Mouse (Mus musculus): ENCODE results near the gene Gtf2ird1.

The Gtf2ird1 gene

DNA sequence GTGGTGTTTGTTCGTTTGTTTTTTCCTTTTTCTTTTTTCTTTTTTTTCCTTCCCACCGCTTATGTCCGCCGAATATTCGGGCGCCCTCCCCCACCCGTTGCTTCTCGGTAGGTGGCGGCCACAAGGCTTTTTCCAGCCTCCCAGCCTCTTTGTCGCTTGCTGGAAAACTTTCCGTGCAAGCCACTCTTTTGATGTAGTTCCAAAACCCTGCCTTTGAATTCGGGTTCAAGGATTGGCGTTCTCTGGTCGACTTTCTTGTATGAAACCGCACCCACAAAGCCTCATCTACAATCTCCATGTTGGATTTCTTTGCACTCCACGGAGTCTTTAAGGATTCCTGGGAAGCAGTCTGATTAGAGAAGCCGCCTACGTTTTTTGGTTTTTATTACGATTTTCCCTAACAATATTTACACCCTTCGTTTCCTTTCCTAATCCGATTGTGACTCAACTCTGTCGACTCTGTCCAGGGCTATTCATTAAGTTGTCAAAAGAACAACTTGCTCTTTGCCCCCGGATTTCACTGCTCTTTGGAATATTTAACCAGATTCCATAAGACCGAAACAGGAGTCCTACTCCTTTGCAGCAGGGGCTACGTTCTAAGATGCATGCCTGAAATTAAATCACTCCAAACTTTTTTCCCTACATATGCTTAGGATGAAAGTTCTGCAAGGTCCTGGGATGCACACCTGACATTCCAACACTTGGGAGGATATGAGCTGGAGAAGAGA is 140.7 kb downstream of the Gtf2ird1 start:
- in situ Hi-C loops (cut with MboI, MseI): no loop called here

DNA sequence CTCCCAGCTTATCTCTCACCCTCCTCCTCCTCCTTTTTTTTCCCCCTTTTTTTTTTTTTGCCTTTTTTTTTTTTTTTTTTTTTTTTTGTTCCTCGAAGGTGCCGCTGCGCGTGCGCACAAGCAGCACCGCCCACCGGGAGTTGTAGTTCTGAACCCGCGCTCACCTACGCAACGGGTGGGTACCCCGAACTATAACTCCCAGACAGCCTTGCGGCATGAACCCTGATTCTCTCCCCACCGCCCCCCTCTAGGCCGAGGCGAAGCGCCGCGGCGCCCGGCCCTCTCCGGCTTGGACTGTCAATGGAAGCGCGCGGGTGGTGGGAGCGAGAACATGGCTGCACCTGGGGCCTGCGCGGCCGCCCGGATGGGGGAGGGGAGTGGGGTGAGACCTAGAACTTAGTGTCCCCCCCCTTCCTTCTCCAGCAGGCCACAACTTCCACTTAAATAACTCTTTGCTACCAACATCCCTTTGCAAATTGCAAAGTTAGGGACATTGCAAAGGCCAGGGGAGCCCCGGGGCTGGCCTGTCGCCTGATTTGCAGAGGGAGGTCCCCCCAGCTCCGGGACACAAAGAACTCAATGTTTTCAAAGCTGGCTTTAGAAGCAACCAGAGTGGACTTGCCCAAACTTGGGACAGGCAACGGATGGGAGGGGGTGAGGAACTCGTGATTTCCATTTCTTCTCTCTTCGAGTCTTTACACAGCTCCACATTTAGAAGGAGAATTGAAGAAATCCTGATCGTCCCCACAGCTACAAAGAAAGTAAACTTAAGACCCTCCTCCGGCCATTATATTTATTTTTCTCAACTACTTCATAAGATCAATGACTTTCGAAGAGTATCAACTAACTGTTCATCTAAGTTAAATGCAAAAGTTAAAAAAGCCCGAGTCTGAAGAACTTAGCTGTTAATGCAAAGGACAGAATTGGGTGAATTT is 141.6 kb downstream of the Gtf2ird1 start, which contains the start of gene Gtf2i:
Gene Gtf2i (minus strand): TSS at position 73 of the 935 bp plus-strand sequence.
- in situ Hi-C loops (cut with MboI, MseI): no loop called here

DNA sequence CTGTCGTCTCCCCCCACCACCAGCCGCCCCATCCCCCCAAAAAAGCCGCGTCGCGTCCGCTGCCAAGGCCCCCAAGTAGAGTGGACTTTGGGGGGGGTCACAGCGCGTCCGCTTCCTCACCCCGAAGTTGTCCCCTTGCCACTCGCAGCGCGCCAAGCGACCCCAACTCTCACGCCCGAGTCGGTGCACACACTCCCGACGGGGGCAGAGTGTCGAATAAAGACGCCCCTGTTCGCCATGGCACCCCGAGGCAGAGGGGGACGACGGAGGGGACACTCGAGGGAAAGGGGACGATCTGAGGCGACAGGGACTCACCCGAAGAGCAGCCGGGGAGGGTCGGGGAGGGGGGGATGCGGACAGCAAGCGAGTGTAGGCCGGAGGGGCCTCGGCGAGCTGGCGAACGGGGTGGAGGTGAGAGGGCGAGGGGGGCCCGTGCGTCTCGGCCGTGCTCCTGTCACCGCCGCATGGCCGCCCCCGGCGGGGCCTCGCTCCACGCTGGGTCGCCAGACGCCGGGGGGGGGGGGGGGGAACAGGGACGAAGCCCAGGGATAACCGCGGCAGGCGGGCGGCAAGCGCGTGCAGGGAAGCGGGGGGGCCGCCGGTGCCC is 142.3 kb downstream of the Gtf2ird1 start:
- in situ Hi-C loops (cut with MboI, MseI): no loop called here

DNA sequence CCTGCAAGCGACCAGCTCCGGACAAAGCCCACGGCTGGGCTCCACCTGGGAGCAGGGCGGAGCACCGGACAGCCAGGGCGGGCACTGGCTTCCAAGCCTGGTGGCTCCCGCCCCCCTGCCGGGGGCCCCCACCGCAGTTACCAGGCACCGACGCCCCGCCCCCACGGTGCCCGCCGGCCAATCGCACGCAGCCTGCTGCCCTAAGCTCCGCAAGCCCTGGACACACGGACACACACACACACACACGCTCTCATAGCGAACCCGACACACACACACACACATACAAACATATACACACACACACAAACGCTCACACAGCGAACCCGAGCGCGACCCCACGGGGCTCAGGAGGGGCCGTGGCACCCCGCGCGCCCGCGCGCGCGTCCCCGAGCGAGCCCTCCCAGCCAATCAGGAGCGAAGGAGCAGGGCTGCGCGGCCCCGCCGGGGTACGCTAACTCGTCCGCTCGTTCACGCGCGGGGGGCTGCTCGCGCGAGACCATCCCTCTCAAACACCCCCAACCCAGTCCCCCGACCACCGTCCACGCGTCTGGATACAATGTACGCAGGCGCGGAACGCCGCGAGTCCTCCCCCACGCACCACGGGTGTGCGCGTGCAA is 143.0 kb downstream of the Gtf2ird1 start:
- in situ Hi-C loops (cut with MboI, MseI): no loop called here

DNA sequence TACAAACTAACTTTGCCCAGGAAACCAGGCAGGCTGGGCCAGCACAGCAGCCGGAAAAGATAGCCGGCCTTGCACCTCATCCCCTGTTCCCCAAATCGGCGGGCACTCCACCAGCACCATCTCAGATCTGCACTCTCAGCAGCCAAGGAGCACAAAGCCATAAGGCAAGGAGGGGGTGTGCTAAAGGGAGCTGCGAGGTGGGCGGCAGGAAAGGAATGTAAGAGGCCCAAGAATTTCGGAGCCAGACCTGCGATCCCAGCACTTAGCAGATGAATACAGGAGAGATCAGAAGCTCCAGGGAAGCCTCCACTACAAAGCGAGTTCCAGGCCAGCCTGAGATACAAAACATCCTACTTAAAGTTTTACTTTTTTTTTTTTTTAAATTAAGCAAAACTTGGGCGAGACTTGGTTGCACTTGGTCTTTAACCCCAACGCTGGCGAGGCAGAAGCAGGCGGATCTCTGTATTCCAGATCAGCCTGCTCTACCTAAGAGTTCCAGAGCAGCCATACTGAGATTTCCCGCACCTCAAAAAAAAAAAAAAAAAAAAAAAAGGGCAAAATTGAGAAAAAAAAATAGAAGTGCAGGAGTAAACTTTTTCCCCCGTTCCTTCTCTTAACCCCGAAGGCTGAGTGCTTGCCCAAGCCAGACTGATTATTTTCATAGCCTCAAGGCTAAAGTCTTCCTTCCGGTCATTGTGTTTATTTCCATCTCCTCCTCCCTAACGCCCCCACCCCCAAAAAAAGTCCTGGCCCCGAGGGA is 143.6 kb downstream of the Gtf2ird1 start:
- in situ Hi-C loops (cut with MboI, MseI): no loop called here

GRCm38 (mm10) chr5:134311894-134312411 is 144.6 kb downstream of the Gtf2ird1 start:
- in situ Hi-C loops (cut with MboI, MseI): no loop called here

GRCm38 (mm10) chr5:134310201-134310600 is 146.3 kb downstream of the Gtf2ird1 start:
- in situ Hi-C loops (cut with MboI, MseI): no loop called here

DNA sequence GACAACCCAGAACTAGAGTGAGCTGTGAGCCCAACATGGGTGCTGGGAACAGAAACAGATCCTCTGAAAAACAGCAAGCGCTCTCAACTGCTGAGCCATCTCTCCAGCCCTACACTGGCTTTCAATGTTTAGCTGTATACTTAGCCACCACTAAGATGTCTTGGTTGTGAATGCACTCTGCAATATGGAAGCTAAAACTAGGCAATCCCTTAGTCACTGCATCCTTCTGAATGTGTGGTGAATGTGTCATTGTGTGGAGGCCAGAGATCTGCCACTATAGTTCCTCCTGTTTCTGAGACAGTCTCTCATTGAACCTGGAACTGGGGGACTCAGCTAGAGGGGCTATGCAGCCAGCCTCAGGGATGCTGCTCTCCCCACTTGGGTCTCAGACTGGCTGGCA is 147.2 kb downstream of the Gtf2ird1 start:
- in situ Hi-C loops (cut with MboI, MseI): no loop called here

Measured in regulatory T cell (primary cell).